Mouse (Mus musculus): ENCODE results near the gene Parp3. TPM values are rescaled to one million over a fixed set of nuclear protein-coding genes. Genes with fewer than 3 reads are reported as not detected.
A peak's percentile ranks its signal among the peaks of the same experiment; 100 is the strongest.

Gene Parp3
- polyA plus RNA-seq, 1 experiment from 2014 or later: 0.86 TPM

DNA sequence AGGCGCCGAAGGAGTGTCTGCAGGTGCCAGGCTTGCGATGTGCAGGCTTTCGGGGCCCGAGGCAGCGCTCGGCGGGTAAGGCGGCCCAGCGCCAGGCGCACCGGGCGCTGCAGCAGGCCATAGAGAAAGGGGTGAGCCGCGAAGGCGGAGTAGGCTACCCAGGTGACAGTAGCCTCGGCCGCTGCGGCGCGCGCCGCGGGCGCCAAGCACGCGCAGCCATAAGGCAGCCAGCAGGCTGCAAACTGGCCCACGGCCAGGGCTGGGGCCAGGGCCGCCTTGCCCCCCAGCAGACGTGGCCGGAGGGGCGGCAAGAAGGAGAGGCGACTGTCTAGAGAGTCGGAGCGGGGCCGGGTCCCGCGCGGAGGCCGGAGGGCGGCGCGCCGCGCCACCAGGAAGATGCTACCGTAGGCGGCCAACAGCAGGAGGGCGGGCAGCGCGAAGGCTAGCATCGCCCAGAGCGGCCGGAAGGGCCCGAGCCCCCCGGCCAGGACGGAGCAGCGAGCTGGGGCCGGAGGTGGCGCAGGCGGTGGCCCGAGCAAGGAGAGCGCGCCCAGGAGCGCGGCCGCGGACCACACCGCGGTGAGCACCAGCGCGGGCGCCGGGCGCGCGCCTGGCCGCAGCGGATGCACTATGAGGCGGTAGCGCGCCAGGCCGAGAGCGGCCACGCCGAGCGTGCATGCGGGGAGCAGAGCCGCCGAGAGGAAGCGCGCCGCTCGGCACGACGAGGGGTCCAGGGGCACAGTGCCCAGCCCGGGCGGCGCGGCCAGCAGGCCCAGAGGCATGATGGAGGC is 11.8 kb downstream of the Parp3 start:
- no peaks in the 10 kb centered on the region for H3K27me3 ChIP-seq (replicated peaks)
- H3K27ac ChIP-seq (replicated peaks): peak overlapping the region; percentile 91
- peak overlapping the region; percentile 84 for H3K9ac ChIP-seq (replicated peaks)
- H3K4me2 ChIP-seq: peak overlapping the region; percentile 95
- H3K36me3 ChIP-seq: peaks cover 37% of the 10 kb centered on the region
- peak overlapping the region; percentile 53 for H3K4me3 ChIP-seq (replicated peaks)
- peak; percentile 88 for ATAC-seq (ENCODE audit: low FRiP score)
- WGBS: under 1% methylated on average over 90 of the region's 99 CpGs
- peaks cover 27% of the 10 kb centered on the region for H3K4me1 ChIP-seq
- no peaks in the 10 kb centered on the region for H3K9me3 ChIP-seq (replicated peaks)

DNA sequence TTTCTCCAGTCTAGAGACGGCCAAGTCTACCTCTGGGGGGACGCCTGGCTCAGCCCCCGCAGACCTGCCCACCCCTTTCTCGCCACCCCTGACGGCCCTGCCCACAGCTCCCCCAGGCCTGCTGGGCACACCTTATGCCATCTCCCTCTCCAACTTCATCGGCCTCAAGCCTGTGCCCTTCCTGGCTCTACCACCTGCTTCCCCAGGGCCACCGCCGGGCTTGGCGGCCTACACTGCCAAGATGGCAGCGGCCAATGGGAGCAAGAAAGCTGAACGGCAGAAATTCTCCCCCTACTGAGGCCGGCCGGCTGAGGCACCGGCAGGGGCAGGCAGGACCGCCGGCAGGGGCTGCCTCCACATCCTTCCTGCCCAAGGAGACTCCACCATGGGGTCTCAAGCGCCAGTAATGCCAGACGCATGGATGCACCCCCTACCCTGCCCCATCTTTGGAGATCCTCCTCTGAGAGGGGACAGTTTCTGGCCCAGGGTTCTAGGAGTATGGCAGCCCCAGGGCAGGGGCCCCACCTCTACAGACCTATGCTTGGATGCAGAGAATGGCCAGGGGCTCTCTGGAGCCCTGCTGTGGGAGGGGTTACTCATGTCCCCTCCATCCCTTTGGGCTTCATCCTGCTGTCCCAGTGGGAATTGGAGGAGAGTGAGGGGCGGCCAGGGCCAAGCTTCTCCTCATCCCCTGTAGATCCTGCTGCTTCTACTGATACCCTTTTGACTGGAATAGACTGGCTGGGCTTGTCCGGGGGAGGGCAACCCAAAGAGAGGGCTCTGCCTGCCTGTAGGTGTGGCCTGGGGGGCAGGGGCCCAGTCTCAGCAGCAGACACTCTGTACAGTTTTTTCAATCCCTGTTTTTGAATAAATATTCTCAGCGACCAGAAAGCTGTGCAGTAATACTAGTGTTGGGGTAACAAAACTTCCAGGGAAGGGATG is 13.4 kb downstream of the Parp3 start:
- H3K27me3 ChIP-seq (replicated peaks): no peaks in the 10 kb centered on the region
- H3K9me3 ChIP-seq (replicated peaks): no peaks in the 10 kb centered on the region
- no peak overlapping the region for H3K4me2 ChIP-seq
- no peak overlapping the region for H3K27ac ChIP-seq (replicated peaks)
- no peak overlapping the region for H3K9ac ChIP-seq (replicated peaks)
- H3K4me1 ChIP-seq: peaks cover 36% of the 10 kb centered on the region
- 84% methylated on average over 21 of the region's 21 CpGs for WGBS
- no peak for ATAC-seq (ENCODE audit: low FRiP score)
- H3K4me3 ChIP-seq (replicated peaks): no peak overlapping the region
- peaks cover 37% of the 10 kb centered on the region for H3K36me3 ChIP-seq

DNA sequence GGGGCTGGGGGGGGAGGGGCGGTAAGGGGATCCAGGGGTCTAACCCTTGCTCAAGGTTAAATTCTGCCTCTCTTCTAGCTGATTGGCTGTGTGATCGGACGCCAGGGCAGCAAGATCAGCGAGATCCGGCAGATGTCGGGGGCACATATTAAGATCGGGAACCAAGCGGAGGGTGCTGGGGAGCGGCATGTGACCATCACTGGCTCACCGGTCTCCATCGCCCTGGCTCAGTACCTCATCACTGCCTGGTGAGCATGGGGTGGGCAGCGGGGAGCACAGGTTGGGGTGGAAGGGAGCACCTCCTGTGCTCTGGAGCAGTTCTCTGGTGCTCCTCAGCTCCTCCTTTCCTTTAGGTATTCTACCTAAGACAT is 14.3 kb downstream of the Parp3 start:
- Histone ChIP-seq H3K4me2 (no peak overlapping the region), H3K27me3 (replicated peaks) (no peaks in the 10 kb centered on the region), H3K36me3 (peaks cover 37% of the 10 kb centered on the region), H3K4me3 (replicated peaks) (no peak overlapping the region), H3K9ac (replicated peaks) (no peak overlapping the region), H3K4me1 (peaks cover 45% of the 10 kb centered on the region), H3K9me3 (replicated peaks) (no peaks in the 10 kb centered on the region), H3K27ac (replicated peaks) (no peak overlapping the region)
- ATAC-seq (ENCODE audit: low FRiP score): no peak
- WGBS: 95% methylated on average over 12 of the region's 12 CpGs

DNA sequence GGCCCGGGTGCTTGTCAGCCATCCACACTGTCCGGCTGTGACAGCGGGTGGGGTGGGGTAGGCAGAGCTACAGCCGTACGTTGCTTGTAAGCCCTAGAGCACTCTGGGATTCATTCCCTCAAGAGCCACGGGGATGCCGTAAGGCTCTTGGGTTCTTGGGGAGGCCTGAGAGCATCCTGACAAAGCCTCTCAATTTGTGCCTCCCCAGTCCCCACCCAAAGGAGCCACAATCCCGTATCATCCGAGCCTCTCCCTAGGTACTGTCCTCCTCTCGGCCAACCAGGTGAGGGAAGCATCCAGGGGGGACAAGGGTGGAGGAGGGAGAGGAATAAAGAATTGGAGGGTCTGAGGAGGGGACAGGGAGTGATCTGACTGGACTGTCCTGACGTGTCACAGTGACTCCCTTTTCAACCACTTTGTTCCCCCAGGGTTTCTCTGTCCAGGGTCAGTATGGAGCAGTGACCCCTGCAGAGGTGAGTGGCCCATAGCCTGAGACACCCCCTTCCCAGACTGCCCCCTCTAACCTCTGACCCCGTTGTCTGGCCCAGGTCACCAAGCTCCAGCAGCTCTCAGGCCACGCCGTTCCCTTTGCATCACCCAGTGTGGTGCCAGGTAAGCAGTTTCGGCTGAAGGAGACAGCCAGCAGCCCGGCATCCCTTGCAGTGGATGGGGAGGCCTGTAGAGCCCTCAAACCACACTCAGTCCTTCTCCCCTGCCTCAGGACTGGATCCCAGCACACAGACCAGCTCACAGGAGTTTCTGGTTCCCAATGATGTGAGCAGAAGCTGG is 14.9 kb downstream of the Parp3 start:
- H3K4me2 ChIP-seq: no peak overlapping the region
- no peak overlapping the region for H3K9ac ChIP-seq (replicated peaks)
- H3K36me3 ChIP-seq: peaks cover 37% of the 10 kb centered on the region
- H3K27ac ChIP-seq (replicated peaks): no peak overlapping the region
- no peak overlapping the region for H3K4me3 ChIP-seq (replicated peaks)
- no peaks in the 10 kb centered on the region for H3K27me3 ChIP-seq (replicated peaks)
- no peaks in the 10 kb centered on the region for H3K9me3 ChIP-seq (replicated peaks)
- WGBS: 91% methylated on average over 16 of the region's 16 CpGs
- ATAC-seq (ENCODE audit: low FRiP score): no peak
- peaks cover 51% of the 10 kb centered on the region for H3K4me1 ChIP-seq

DNA sequence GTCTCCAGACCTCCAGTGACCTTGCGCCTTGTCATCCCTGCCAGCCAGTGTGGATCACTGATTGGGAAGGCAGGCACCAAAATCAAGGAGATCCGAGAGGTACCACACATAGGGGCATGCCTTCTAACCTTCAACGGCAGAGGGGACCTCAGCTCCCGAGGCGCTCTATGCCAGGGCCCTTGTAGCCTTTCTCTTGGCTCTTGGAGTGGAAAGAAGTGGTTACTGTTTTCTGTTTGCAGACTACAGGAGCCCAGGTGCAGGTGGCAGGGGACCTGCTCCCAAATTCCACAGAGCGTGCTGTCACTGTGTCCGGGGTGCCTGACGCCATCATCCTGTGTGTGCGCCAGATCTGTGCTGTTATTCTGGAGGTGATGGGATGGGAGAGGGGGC is 15.7 kb downstream of the Parp3 start:
- 95% methylated on average over 9 of the region's 9 CpGs for WGBS
- H3K27ac ChIP-seq (replicated peaks): no peak overlapping the region
- H3K36me3 ChIP-seq: peaks cover 37% of the 10 kb centered on the region
- no peak for ATAC-seq (ENCODE audit: low FRiP score)
- H3K9me3 ChIP-seq (replicated peaks): no peaks in the 10 kb centered on the region
- peaks cover 57% of the 10 kb centered on the region for H3K4me1 ChIP-seq
- no peak overlapping the region for H3K4me3 ChIP-seq (replicated peaks)
- no peak overlapping the region for H3K4me2 ChIP-seq
- H3K9ac ChIP-seq (replicated peaks): no peak overlapping the region
- H3K27me3 ChIP-seq (replicated peaks): no peaks in the 10 kb centered on the region

DNA sequence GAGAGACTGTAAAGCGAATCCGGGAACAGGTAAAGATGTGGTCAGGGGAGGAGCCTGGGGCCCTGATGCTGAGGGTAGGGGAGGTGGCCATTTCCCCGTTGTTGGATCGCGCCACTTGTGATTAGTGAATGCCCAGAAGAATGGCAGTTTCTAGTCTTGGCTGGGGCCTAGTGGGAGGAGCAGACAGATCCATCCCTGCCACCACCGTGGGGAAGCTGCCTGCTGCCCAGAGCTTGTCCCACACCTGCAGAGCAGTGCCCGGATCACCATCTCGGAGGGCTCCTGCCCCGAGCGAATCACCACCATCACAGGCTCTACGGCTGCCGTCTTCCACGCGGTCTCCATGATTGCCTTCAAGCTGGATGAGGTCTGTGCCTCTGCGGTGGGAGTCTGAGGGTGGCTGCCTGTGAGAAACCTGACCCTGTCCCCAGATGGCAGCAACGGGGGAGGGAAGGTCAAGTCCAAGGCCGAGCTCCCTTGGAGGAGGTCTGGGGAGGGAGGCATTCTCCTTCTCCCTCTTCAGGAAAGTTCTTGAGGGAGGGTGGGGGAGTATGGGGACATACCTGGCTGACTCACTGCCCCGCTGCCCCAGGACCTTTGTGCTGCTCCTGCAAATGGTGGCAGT is 16.2 kb downstream of the Parp3 start:
- H3K9ac ChIP-seq (replicated peaks): no peak overlapping the region
- 80% methylated on average over 18 of the region's 18 CpGs for WGBS
- no peak overlapping the region for H3K27ac ChIP-seq (replicated peaks)
- H3K4me3 ChIP-seq (replicated peaks): no peak overlapping the region
- peaks cover 37% of the 10 kb centered on the region for H3K36me3 ChIP-seq
- no peaks in the 10 kb centered on the region for H3K27me3 ChIP-seq (replicated peaks)
- H3K4me2 ChIP-seq: no peak overlapping the region
- H3K4me1 ChIP-seq: peaks cover 57% of the 10 kb centered on the region
- no peaks in the 10 kb centered on the region for H3K9me3 ChIP-seq (replicated peaks)
- no peak for ATAC-seq (ENCODE audit: low FRiP score)

DNA sequence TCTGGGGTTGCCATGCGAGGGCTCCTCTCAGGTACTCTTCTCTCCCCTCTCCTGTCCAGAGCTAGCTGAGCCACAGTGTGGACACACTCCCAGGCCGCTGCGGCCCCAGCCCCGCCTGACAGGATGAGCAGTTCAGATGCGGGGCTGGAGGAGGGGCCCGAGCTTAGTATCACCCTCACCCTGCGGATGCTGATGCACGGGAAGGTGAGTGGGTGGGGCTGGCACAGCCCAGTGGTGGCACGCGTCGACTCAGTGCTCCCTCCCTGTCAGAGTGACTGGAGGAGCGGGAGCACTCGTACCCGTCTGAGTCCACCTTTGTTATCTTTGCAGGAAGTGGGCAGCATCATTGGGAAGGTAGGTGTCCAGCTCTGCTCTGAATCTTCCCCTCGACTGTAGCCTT is 16.8 kb downstream of the Parp3 start:
- Histone ChIP-seq H3K9me3 (replicated peaks) (no peaks in the 10 kb centered on the region), H3K9ac (replicated peaks) (no peak overlapping the region), H3K27ac (replicated peaks) (no peak overlapping the region; the same call in 1 of the 2 replicates), H3K4me1 (peaks cover 57% of the 10 kb centered on the region), H3K4me2 (no peak overlapping the region), H3K4me3 (replicated peaks) (no peak overlapping the region), H3K27me3 (replicated peaks) (no peaks in the 10 kb centered on the region), H3K36me3 (peaks cover 37% of the 10 kb centered on the region)
- 86% methylated on average over 15 of the region's 15 CpGs for WGBS
- no peak for ATAC-seq (ENCODE audit: low FRiP score)

DNA sequence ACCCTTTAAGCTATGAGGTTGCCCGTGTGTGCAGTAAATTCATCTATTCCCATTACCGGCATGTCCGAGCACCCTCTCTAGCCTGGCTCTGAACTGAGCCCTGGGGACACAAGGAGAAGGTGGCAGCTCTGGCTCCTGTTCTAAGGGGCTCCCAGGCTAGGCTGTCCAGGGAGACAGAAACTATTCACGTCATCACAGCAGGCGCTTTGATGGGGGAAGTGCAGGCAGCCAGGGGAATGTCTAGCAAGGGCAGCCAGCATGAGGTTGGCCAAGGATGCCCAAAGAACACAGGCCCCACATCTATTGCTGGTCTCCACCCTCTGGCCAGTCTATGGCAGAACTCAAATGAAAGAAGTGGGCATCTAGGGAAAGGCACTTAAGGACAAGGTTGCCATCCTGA is 18.8 kb downstream of the Parp3 start:
- whole genome bisulfite sequencing: 47% methylated on average over 5 of the region's 5 CpGs
- Histone ChIP-seq H3K4me1 (peaks cover 56% of the 10 kb centered on the region), H3K4me3 (replicated peaks) (no peak overlapping the region), H3K36me3 (peaks cover 24% of the 10 kb centered on the region), H3K27ac (replicated peaks) (no peak overlapping the region), H3K9me3 (replicated peaks) (no peaks in the 10 kb centered on the region), H3K9ac (replicated peaks) (no peak overlapping the region), H3K4me2 (peak overlapping the region; percentile 87), H3K27me3 (replicated peaks) (no peaks in the 10 kb centered on the region)
- ATAC-seq (ENCODE audit: low FRiP score): no peak

DNA sequence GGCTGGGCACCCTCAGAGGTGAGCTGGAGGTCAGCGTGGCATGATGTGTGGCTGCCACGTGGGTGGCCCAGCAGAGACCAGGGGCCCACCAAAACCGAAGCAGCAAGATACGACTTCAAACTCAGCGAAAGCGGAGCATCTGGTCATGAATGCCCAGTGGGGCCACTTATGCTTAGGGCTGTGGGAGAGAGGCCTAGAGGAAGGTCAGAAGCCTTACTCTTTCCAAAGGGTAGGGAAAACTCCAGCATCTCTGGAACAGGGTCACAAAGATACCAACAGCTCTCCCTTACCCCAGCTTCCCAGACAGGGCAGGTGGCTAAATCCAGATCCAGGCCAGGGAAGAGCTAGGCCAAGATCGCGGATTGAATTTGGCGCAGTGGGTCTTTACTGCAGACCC is 19.6 kb downstream of the Parp3 start:
- ATAC-seq (ENCODE audit: low FRiP score): no peak
- H3K27me3 ChIP-seq (replicated peaks): no peaks in the 10 kb centered on the region

DNA sequence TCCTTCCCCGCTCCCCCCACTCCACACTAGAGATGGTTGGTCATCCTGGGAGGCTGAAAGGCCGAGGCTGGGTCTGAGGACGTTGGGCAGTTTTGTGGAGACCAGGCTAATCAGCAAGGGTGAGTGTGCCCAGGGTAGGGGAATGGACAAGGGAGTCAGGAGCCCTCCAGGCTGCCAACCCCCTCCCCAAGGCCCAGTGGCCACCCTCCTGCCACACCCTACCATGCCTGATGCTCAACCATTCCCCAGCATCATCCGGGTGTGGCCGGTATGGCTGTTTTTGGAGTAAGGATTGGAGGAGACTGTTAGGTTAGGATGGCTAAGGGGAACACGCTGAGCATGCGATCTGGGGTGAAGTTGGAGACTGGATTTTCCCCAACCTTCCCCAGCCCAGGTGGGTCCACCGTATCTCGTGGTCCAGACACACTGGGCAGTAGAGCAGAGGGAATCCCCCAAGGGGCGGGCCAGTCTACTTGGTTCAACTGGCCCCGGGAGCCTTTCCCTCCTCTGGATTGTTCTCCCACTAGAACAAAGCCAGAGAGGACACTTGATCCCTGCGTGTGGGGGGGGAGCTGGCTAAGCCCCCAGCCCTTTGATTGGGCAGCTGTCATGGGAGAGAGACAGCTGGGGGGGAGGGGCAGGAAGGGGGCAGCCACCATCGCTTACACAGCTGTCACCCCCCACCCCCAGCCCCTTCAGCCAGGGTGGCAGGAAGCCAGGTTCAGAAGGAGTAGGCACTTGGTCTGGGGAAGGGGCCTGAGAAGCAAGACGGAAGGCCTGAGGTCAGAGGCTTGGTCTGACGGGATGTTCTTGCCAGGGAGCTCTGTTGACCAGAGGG is 20.2 kb downstream of the Parp3 start:
- Histone ChIP-seq H3K9ac (replicated peaks) (peak overlapping the region; percentile 73), H3K27ac (replicated peaks) (peak overlapping the region; percentile 90), H3K4me1 (peaks cover 67% of the 10 kb centered on the region), H3K4me3 (replicated peaks) (peak overlapping the region; percentile 64), H3K9me3 (replicated peaks) (no peaks in the 10 kb centered on the region), H3K4me2 (peak overlapping the region; percentile 87), H3K36me3 (peaks cover 12% of the 10 kb centered on the region), H3K27me3 (replicated peaks) (no peaks in the 10 kb centered on the region)
- ATAC-seq (ENCODE audit: low FRiP score): no peak
- 30% methylated on average over 15 of the region's 15 CpGs for WGBS

More for the DNA sequence above, 19.6 kb downstream of the Parp3 start:
- peak overlapping the region; percentile 90; the same call in 1 of the 2 replicates for H3K27ac ChIP-seq (replicated peaks)
- peaks cover 19% of the 10 kb centered on the region for H3K36me3 ChIP-seq
- peaks cover 63% of the 10 kb centered on the region for H3K4me1 ChIP-seq
- WGBS: 31% methylated on average over 9 of the region's 9 CpGs
- H3K4me3 ChIP-seq (replicated peaks): peak overlapping the region; percentile 64
- peak overlapping the region; percentile 87 for H3K4me2 ChIP-seq
- H3K9ac ChIP-seq (replicated peaks): peak overlapping the region; percentile 73; the same call in 1 of the 2 replicates
- H3K9me3 ChIP-seq (replicated peaks): no peaks in the 10 kb centered on the region

Measured in neural tube, embryonic 15.5 days (tissue).